Mouse (Mus musculus) heart, embryonic 16.5 days (tissue): ENCODE results near the gene Mylk3. TPM values are rescaled to one million over a fixed set of nuclear protein-coding genes. Genes with fewer than 3 reads are reported as not detected.

Experiments
- polyA plus RNA-seq: library from polyadenylated mRNA; unstranded; fragments of >200 nt; fragmentation: Nextera tagmentation; extraction: Ambion mirVana; gene quantifications from 2 replicates; pipeline ENCODE4 v1.2.1, GENCODE M21; 2015

Gene Mylk3
- polyA plus RNA-seq, 1 experiment from 2014 or later: 278 TPM

Other genes with a start within 250 kb of the Mylk3 start
- gene Cks1brt, start 234.4 kb downstream of the Mylk3 start, polyA plus RNA-seq: not detected in 2 replicates
- gene Olfr371, start 160.4 kb downstream of the Mylk3 start, polyA plus RNA-seq: not detected in 2 replicates
- 50.6 and 53.5 TPM in 2 replicates for gene Orc6, start 86.7 kb downstream of the Mylk3 start, polyA plus RNA-seq
- gene Vps35, start 86.5 kb downstream of the Mylk3 start, polyA plus RNA-seq: 114 and 119 TPM in 2 replicates
- 56.8 and 70.0 TPM in 2 replicates for gene 4921524J17Rik, start 46.5 kb upstream of the Mylk3 start, polyA plus RNA-seq
- 5.7 and 6.1 TPM in 2 replicates for gene Gpt2, start 106.2 kb upstream of the Mylk3 start, polyA plus RNA-seq
- 150 and 181 TPM in 2 replicates for gene Dnaja2, start 169.0 kb upstream of the Mylk3 start, polyA plus RNA-seq